Mouse (Mus musculus): ENCODE measurements around the gene Cdhr3.

Gene Cdhr3

GRCm38 (mm10) chr12:33092775-33093174 lies at the start of gene Cdhr3:
Cdhr3 (minus strand) TSS chr12:33092875.
- DNase-seq (ENCODE audit: low spot score in 2 of 2), result no peak

GRCm38 (mm10) chr12:33139083-33139482 lies 46.4 kb upstream of the Cdhr3 start:
- DNase-seq (ENCODE audit: low spot score in 2 of 2), result no peak

- DNase-seq (ENCODE audit: low spot score in 2 of 2), result no peak
Measured at GRCm38 (mm10) chr12:33137857-33138256, 45.2 kb upstream of the Cdhr3 start.

DNA sequence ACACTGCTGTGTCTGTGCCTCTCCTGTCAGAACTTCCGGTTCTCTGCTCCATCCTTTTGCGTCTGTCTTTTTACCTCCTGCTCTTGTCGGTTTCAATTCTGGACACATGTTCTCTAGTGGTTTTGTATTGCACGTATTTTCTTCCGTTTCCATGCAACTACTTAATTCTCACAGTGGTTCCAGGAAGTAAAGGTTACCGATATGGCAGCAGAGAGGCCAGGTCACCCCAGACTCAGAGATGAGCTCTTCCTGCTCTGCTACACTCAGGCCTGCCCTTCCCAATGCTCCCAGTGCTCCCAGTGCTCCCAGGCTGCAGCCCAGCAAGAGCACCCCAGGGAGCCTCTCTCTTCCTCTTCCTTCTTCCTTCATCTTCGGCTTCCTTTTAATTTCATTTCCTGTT lies 39.1 kb upstream of the Cdhr3 start:
- DNase-seq (ENCODE audit: low spot score in 2 of 2), result no peak

- no peak for DNase-seq (ENCODE audit: low spot score in 2 of 2)
Measured at GRCm38 (mm10) chr12:33130401-33130800, 37.7 kb upstream of the Cdhr3 start.

- DNase-seq (ENCODE audit: low spot score in 2 of 2), result no peak
Measured at GRCm38 (mm10) chr12:33129410-33129809, 36.7 kb upstream of the Cdhr3 start.

DNA sequence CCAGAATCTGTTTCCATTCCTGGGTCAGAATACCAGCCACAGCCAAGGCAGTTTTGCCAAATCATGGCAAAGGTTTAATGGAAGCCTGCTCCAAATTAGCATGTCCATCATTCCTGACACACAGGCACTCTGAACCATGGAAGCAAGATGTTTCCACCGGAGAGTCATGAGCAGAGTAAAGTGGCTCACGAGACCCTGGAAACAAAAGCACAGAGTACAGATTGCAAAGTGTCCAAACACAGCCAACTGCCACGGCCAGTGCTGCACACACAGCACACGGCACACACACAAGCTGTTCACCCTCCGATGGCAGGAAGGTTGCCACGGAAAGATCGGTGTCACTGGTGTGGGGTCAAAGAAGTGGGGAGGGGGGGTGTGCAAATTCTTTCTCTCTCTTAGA lies 36.0 kb upstream of the Cdhr3 start:
- DNase-seq (ENCODE audit: low spot score in 2 of 2), result no peak

- no peak for DNase-seq (ENCODE audit: low spot score in 2 of 2)
Measured at GRCm38 (mm10) chr12:33128121-33128520, 35.4 kb upstream of the Cdhr3 start.

DNA sequence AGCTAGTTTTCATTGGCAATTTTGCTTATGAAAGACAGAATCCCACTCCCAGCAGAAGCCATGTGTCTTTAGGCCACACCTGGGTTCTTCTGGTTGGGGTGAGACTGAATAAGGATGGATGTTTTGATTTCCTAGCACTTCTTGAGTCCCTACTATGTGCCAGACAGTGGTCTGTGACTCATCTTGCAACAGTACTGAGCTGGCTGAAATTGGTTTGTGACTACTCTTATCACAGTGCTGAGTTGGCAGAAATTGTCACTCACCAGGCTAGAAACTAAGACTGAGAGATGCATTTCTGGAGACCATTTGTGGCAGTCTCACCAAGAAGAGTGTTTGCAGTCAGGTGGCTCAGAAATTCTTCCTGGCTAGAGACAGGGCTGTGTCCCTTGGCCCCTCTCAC lies 33.6 kb upstream of the Cdhr3 start:
- no peak for DNase-seq (ENCODE audit: low spot score in 2 of 2)

DNA sequence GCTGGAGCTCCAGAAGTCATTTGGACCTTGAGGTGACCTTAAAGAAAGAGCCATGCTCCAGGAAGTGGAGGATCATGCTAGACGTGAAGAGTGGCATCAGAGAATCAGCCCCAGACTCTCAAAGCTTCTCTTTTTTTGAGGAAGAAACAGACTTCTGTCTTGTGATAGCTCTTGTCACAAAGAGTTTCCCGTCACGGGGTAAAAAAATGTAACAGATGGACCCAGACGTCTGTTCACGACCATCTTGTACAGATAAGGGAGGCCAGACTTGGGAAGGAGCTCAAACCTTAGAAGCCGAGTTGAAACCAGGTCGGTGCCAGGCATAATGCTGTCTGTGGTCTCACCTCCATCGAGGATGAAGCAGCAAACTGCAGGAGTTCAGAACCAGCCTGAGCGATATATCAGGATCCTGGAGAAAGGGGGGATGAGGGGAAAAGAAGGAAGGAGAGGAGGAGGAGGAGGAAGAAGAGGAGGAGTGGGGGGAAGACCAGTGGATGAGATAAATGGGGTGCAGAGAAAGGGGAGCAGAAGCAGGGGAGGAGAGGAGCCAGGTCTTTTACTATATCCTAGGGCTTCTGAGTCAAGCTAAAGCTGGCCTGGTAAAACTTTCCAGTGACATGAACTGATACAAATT lies 33.0 kb upstream of the Cdhr3 start:
- DNase-seq (ENCODE audit: low spot score in 2 of 2), result no peak

DNA sequence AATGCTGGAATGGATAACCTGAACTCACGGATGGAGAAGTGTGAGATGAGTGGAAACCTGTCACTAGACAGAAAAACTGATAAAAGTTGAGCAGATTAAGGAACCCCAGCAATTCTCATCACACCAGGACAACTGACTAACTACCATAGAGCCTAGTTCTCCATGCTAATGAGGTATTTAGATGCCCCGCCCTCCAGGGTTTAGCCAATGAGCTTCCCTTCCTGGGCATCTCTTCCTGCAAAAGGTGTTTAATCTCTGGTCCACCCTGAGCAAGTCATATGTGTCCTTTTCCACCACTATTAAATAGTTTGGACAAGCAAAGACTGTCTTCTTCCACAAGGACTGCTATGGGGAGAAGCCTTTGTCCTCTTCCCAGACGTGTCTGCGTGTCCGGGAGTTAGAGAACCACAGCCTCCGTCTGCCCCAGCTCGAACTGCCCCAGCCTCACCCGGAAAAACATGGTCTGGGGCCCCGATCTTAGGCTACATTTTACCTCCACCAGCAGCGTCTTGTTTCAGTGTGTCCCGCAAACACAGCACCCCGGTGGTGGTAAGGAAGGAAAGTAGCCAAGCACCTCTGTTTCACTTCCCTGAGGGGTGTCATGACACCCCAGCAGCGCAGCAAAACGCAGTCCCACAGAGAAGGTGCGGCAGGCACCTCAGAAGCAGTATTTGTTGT lies 26.1 kb upstream of the Cdhr3 start:
- no peak for DNase-seq (ENCODE audit: low spot score in 2 of 2)

DNA sequence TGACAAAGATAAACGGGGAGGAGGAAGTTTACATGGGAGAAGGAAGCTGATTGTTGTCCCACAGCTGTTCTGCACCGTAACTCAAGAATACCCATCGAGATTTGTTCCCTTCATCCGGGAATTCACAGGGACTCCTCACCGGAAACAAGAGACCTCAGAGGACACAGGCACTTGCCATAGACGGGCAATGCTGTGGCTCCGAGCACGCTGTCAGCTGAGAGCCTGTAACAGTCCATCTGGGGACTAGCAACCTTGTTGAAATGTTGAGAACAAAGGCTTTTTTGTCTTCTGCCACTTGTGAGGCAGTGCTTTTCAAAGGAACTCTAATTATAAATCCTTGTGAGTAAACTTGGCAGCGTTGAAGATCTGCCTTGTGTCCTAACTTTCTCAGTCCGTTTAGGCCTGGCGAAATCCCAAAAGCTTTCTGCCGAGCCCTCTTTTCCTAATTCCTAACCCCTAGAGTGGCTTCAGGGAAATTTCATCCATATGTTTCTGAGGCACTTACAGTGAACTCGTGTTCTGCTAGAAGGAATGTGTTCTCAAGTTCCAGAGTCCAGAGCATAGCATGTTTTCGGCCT lies 18.3 kb upstream of the Cdhr3 start:
- no peak for DNase-seq (ENCODE audit: low spot score in 2 of 2)

- no peak for DNase-seq (ENCODE audit: low spot score in 2 of 2)
Measured at GRCm38 (mm10) chr12:33109531-33109930, 16.9 kb upstream of the Cdhr3 start.

- no peak for DNase-seq (ENCODE audit: low spot score in 2 of 2)
Measured at GRCm38 (mm10) chr12:33106438-33107167, 13.9 kb upstream of the Cdhr3 start.

DNA sequence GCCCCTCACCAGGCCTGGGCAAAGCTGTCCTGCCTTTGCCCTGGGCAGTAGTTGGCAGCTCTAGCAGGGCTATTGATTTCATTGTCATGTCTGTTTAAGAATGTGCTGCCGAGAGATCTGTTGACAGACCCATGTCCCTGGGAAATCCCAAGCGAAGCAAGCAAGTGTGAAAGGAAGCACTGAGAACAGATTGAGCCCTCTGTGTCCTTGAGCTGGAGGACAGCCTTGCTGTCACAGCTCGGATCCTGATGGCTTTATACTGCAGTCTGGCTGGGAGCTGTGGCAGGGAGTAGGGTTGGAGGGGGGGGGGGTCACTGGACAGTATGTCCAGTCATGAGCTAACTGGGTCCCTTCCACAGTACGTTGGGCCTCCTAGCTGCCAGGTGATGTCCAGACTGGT lies 13.0 kb upstream of the Cdhr3 start:
- no peak for DNase-seq (ENCODE audit: low spot score in 2 of 2)

DNA sequence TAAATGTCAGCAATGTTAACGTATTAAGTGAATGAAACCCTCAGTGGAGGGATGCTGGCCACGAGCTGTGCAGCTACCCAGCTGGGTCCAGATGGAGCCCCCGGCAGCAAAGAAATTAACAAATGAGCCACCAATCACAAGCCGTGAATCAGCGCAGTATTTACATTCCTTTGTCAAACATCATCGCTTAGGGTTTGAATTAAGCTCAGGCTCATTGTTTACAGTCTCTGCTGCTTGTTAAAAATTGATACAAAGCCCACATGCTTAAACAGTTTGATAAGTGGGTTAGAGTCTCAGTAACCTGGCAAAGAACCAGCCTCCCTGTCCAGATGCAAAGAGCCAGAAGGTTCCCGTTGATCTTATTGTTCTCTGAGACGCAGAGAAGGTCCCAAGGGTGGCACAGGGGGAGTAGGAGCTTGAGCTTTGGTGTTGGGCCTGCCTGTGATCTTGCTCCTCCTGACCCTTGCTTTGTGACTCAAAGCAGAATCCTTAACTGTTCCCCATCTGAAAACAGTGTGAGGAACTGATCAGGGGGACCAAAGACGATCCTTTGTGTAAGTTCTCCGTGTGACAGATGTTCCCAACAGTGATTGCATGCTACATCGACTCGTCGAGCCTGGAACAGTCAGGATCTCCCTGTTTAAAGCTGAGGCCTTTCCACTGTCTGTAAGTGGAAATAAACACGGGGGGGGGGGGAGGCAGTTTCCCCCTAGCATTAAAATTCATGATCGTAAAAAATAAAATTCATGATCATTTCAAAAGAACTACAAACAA lies 9.9 kb upstream of the Cdhr3 start:
- DNase-seq (ENCODE audit: low spot score in 2 of 2), result no peak

DNA sequence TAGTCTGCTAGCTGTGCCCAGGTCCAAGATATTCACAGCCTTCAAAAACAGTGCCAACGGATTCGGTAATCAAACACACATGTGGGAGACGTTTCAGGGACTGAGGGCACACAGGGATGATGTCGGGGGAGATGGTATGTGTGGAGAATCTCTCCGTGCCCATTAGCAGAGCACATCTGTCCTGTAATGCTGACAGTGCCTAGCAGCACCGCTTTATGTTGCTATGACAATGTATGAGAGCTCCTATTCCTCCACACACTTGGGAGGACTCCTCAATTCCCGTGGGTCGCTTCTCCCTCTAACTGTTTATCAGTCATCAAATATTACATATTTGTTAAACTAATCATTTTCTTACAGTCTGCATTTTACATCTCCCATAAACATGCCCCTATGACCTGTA lies 9.0 kb upstream of the Cdhr3 start:
- DNase-seq (ENCODE audit: low spot score in 2 of 2), result no peak

DNA sequence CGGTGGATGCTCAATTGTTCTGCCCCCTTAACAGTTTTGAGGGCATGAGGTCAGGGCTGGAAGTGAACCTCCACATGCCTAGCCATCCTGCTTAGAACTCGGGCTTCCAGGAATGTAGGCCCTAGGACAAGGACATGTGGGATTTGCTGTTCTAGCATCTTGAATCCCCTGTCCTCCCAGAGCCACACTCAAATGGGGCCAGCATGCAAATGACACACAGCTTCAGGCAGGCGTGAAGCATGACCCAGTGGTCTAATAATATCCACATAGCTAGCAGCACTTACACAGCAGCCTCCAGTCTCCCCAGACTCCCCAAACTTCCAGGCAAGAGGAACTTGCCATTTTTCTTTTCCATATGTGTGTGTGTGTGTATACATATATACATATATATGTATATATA lies 3.3 kb upstream of the Cdhr3 start:
- DNase-seq (ENCODE audit: low spot score in 2 of 2), result no peak

GRCm38 (mm10) chr12:33092196-33092595 lies 479 bp downstream of the Cdhr3 start:
- DNase-seq (ENCODE audit: low spot score in 2 of 2), result no peak

DNA sequence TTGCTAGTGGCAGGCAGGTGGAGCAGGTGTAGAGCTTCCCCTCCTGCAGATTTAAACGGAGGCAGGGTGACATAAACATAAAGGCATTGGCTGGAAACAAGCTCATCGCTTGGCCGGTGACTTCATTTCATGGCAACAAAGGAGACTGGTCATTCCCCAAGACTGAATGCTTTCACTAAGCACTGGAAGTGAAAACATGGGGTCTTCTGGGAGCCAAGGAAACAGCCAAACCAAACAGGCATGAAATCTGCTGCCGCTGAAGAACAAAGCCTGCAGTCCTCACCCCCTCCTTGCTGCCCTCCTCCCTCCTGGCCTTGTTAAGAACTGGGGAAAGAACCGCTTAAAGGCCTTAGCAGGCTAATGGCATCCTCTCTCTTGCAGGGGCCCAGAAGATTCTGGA lies 6.5 kb downstream of the Cdhr3 start:
- DNase-seq (ENCODE audit: low spot score in 2 of 2), result no peak

- DNase-seq (ENCODE audit: low spot score in 2 of 2), result no peak
Measured at GRCm38 (mm10) chr12:33084683-33085082, 8.0 kb downstream of the Cdhr3 start.

DNA sequence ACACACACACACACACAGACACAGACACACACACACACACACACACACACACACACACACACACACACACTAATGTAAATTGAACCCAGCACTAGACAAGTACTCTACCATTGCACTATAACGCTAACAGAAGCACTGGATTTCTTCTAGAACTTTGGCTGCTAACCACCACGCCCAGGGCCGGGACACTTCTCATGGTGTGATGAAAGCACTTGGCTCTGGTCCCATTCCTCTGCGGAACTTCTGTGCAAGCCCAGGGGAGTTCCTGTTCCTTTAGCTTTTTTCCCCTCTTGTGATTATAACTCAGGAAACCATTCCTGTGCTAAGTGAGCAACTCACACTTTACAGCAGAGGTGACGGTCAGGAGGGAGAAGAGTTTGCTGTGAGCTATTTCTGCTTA lies 9.3 kb downstream of the Cdhr3 start:
- no peak for DNase-seq (ENCODE audit: low spot score in 2 of 2)

All from cerebellum, postnatal 4 days (tissue).